Mouse (Mus musculus) inflammation-experienced regulatory T-cells, adult 16 weeks (primary cell): ENCODE measurements around the gene Npm1. TPM values are rescaled to one million over a fixed set of nuclear protein-coding genes. Genes with fewer than 3 reads are reported as not detected.

ENCODE experiments used
- polyA plus RNA-seq: library from polyadenylated mRNA; unstranded; fragments of 100-300 nt; shearing (Covaris generic); gene quantifications from one replicate; pipeline ENCODE4 v1.2.1, GENCODE M21; 2017

Npm1 gene
- 627 TPM for polyA plus RNA-seq

GRCm38 (mm10) chr11:33162998-33163506 is at the start of gene Npm1:
TSS of gene Npm1 (minus strand) at chr11:33163206.

GRCm38 (mm10) chr11:33203383-33204328 is 40.6 kb upstream of the Npm1 start, which contains the start of gene Tlx3:
TSS of gene Tlx3 (minus strand) at chr11:33203589.

GRCm38 (mm10) chr11:33147171-33147571 is 15.8 kb downstream of the Npm1 start, which contains the start of gene Fgf18:
TSS of gene Fgf18 (minus strand) at chr11:33147400.

Other genes starting within 250 kb of the Npm1 start
- gene Fgf18, start 15.8 kb downstream of the Npm1 start, polyA plus RNA-seq = not detected
- not detected for gene Tlx3, start 40.4 kb upstream of the Npm1 start, polyA plus RNA-seq
- gene Gm12117, start 113.5 kb upstream of the Npm1 start, polyA plus RNA-seq = not detected